Mouse (Mus musculus) large intestine, adult 2 months (tissue): ENCODE measurements around the gene Iqcf5. TPM values are rescaled to one million over a fixed set of nuclear protein-coding genes. Genes with fewer than 3 reads are reported as not detected.

ENCODE experiments used
- polyA plus RNA-seq: library from polyadenylated mRNA; depleted of rRNA; stranded (reverse); fragments of >200 nt; gene quantifications from 2 replicates; pipeline ENCODE4 v1.2.3, GENCODE M21; 2012; rRNA removed

Gene Iqcf5
- polyA plus RNA-seq, 1 experiment, result not detected

Other genes starting within 250 kb of the Iqcf5 start
- 19.7 and 23.2 TPM in 2 replicates for gene Poc1a, start 233.5 kb upstream of the Iqcf5 start, polyA plus RNA-seq
- 12.6 and 15.2 TPM in 2 replicates for gene Dusp7, start 145.9 kb upstream of the Iqcf5 start, polyA plus RNA-seq
- 788 and 789 TPM in 2 replicates for gene Rpl29, start 85.1 kb upstream of the Iqcf5 start, polyA plus RNA-seq
- 88.7 and 135 TPM in 2 replicates for gene Acy1, start 76.3 kb upstream of the Iqcf5 start, polyA plus RNA-seq
- 58.1 and 64.3 TPM in 2 replicates for gene Abhd14b, start 67.1 kb upstream of the Iqcf5 start, polyA plus RNA-seq
- 43.9 and 46.5 TPM in 2 replicates for gene Abhd14a, start 66.9 kb upstream of the Iqcf5 start, polyA plus RNA-seq
- 15.4 and 17.4 TPM in 2 replicates for gene Pcbp4, start 61.3 kb upstream of the Iqcf5 start, polyA plus RNA-seq
- 0.05 and 0.21 TPM in 2 replicates for gene Gpr62, start 48.6 kb upstream of the Iqcf5 start, polyA plus RNA-seq
- gene Rrp9, start 38.6 kb upstream of the Iqcf5 start, polyA plus RNA-seq, result 24.4 and 28.9 TPM in 2 replicates
- 19.5 and 31.6 TPM in 2 replicates for gene Parp3, start 37.6 kb upstream of the Iqcf5 start, polyA plus RNA-seq
- gene Iqcf1, start 14.6 kb upstream of the Iqcf5 start, polyA plus RNA-seq, result not detected in 2 replicates
- not detected in 2 replicates for gene Iqcf3, start 47.1 kb downstream of the Iqcf5 start, polyA plus RNA-seq
- gene Iqcf4, start 56.4 kb downstream of the Iqcf5 start, polyA plus RNA-seq, result not detected in 2 replicates
- gene Iqcf6, start 112.0 kb downstream of the Iqcf5 start, polyA plus RNA-seq, result not detected in 2 replicates
- 0.16 and 0.25 TPM in 2 replicates for gene Grm2, start 141.5 kb downstream of the Iqcf5 start, polyA plus RNA-seq
- 65.6 and 68.0 TPM in 2 replicates for gene Tex264, start 171.4 kb downstream of the Iqcf5 start, polyA plus RNA-seq